Mouse (Mus musculus) adrenal gland, adult 10 weeks (tissue): ENCODE data around the gene Kars. TPM values are rescaled to one million over a fixed set of nuclear protein-coding genes. Genes with fewer than 3 reads are reported as not detected.

Experiments
- polyA plus RNA-seq: library from polyadenylated mRNA; stranded (reverse); fragments of 350-450 nt; fragmentation: Illumina TruSeq; extraction: RNeasy Lipid Tissue Mini Kit (QIAGEN cat#74804); gene quantifications from one replicate; pipeline ENCODE4 v1.2.3, GENCODE M21; 2014; ENCODE audit warnings: low read depth, low replicate concordance

Kars gene
- 37.7 TPM for polyA plus RNA-seq

GRCm38 (mm10) chr8:112010997-112011815 lies at the start of gene Kars, which contains the start of gene Terf2ip:
Gene Kars (minus strand): TSS chr8:112011323.
Gene Terf2ip (plus strand): TSS chr8:112011398.

DNA sequence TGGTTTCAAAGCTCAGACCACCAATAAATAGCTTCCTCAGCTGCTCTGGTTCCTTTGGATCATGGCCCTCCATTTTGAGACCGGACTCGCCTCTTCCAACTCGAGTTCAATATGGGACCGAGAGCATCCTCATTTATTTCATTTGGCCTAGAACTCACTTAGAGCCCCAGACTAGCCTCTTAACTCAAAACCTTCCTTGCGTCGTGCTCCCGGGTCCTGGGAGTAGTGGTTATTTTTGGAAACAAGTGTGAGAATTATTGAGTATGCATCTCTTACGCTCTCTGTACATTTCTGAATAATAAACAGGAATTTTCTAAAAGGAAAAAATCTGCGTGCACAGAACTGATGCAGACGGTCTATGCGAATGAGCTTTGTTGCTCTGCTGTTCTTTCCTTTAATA lies 3.8 kb upstream of the Kars start, which contains the start of gene Gm6793:
TSS of gene Gm6793 (minus strand) at position 101 of the 400 bp plus-strand sequence.

DNA sequence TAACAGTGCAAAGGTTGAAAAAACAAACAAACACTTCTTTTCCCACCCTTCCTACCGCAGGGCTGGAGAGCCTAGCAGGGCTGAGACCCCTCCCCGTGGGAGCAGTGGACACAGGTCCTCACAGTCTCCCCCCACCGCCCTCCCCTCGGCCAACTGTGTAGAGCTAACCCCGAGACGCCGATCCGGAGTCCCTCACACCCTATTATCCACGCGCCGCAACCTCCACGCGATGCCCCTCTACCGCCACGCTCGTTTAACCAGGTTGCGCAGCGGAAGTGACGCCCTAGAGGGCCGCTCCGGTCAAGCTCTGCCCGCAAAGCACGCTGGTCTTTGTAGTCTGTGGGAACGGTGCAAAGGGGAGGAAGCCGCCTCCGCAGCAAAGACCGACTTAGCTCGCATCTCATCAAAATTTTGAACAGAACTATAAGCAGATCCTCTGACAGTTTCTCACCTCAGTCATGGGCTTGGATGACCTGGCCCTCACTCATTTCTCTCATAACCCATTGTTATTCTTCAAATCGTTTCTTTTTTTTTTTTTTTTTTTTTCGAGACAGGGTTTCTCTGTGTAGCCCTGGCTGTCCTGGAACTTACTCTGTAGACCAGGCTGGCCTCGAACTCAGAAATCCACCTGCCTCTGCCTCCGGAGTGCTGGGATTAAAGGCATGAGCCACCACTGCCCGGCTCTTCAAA lies 19.0 kb downstream of the Kars start, which contains the start of gene Adat1:
TSS of gene Adat1 (minus strand) at position 290 of the 690 bp plus-strand sequence.

Other genes with a start within 250 kb of the Kars start
- gene Cfdp1, start 157.0 kb downstream of the Kars start, polyA plus RNA-seq = 157 TPM
- 11.6 TPM for gene Tmem170, start 134.6 kb downstream of the Kars start, polyA plus RNA-seq
- not detected for gene Chst5, start 100.9 kb downstream of the Kars start, polyA plus RNA-seq
- 5.0 TPM for gene Tmem231, start 77.4 kb downstream of the Kars start, polyA plus RNA-seq
- gene Gabarapl2, start 70.6 kb downstream of the Kars start, polyA plus RNA-seq = 241 TPM
- gene Adat1, start 19.0 kb downstream of the Kars start, polyA plus RNA-seq = 1.6 TPM
- 38.5 TPM for gene Terf2ip, start 75 bp upstream of the Kars start, polyA plus RNA-seq
- gene Gm6793, start 3.7 kb upstream of the Kars start, polyA plus RNA-seq = not detected